Comparison of ENCODE assay signal across 21 mouse cellular contexts in genomic region chr4:97663922-97664321, GRCm38 (mm10).
DNase-seq lines count a peak whose midpoint lies in the region; ATAC-seq and TF ChIP-seq lines count a peak whose summit lies in the region.
"Had no signal": no experiment of that assay in that cellular context is flagged by ENCODE, and none has a peak within 500 bp of the region (broad histone marks: within the 10 kb centered on the region; RNA-seq: fewer than 3 reads in every experiment).

No protein-coding gene starts in this region.

- DNase-seq in forebrain, postnatal 0 days, result no peak
- no peak for DNase-seq in forebrain, embryonic 11.5 days (ENCODE audit: low spot score)
- DNase-seq in liver, postnatal 0 days, result no peak
- no peak for DNase-seq in liver
- no peak for DNase-seq in midbrain, postnatal 0 days (ENCODE audit: low spot score)
- no peak for DNase-seq in midbrain, embryonic 10.5 days (ENCODE audit: low spot score)
- DNase-seq in urinary bladder, postnatal 10 days (ENCODE audit: low spot score), result no peak
- DNase-seq: adrenal gland, postnatal 10 days; cerebellum, adult 11 months; cerebellum, adult 8-10 months; cerebellum, postnatal 14 days; gastrocnemius, adult 2 months; gastrocnemius, postnatal 25 days; heart, postnatal 10 days; heart, postnatal 4 days had no signal

- H3K4me2 ChIP-seq in forebrain, postnatal 0 days (ENCODE audit: low read depth), result no peak overlapping the region
- no peak overlapping the region for H3K4me2 ChIP-seq in forebrain, embryonic 11.5 days (ENCODE audit: low read depth, low read length, severe bottlenecking)
- H3K4me2 ChIP-seq in liver, postnatal 0 days (ENCODE audit: low read depth, low read length), result no peak overlapping the region
- H3K4me2 ChIP-seq in midbrain, postnatal 0 days (ENCODE audit: low read depth, low read length, poor library complexity, severe bottlenecking), result no peak overlapping the region
- H3K4me2 ChIP-seq: embryonic facial prominence, embryonic 13.5 days; forebrain, embryonic 13.5 days; hindbrain, embryonic 14.5 days had no signal

- H3K4me3 ChIP-seq in forebrain, postnatal 0 days (ENCODE audit: low read depth, low read length), result no peak overlapping the region
- H3K4me3 ChIP-seq in forebrain, embryonic 11.5 days (ENCODE audit: low read depth, low read length), result no peak overlapping the region
- H3K4me3 ChIP-seq in liver, postnatal 0 days (ENCODE audit: low read depth, low read length), result no peak overlapping the region
- no peak overlapping the region for H3K4me3 ChIP-seq in midbrain, postnatal 0 days (ENCODE audit: low read depth, low read length)
- no peak overlapping the region for H3K4me3 ChIP-seq in midbrain, embryonic 10.5 days
- H3K4me3 ChIP-seq: embryonic facial prominence, embryonic 13.5 days; forebrain, embryonic 13.5 days; gastrocnemius, adult 2 months; heart, embryonic 10.5 days had no signal

- H3K4me1 ChIP-seq in forebrain, postnatal 0 days (ENCODE audit: insufficient read depth), result no peaks in the 10 kb centered on the region
- H3K4me1 ChIP-seq in forebrain, embryonic 11.5 days (replicated peaks; ENCODE audit: control insufficient read depth, insufficient read depth, low read length), result no peaks in the 10 kb centered on the region
- H3K4me1 ChIP-seq in liver, postnatal 0 days (ENCODE audit: insufficient read depth), result no peaks in the 10 kb centered on the region
- H3K4me1 ChIP-seq in midbrain, postnatal 0 days (ENCODE audit: insufficient read depth, low read length), result no peaks in the 10 kb centered on the region
- peaks cover 12% of the 10 kb centered on the region for H3K4me1 ChIP-seq in midbrain, embryonic 10.5 days

- TF ChIP-seq CTCF in forebrain, postnatal 0 days (IDR thresholded peaks at IDR 0.05; ENCODE audit: low read depth), result 0 out of 2 replicates have a peak, but pooled peaks have one; percentile 15
- 0 out of 2 replicates have a peak, but pooled peaks have one; percentile 12 for TF ChIP-seq CTCF in liver, postnatal 0 days (IDR thresholded peaks at IDR 0.05; ENCODE audit: low read depth)
- TF ChIP-seq CTCF in midbrain, postnatal 0 days (IDR thresholded peaks at IDR 0.05), result peak; percentile 10; the same call in 1 of the 2 replicates

- H3K27me3 ChIP-seq in forebrain, postnatal 0 days (ENCODE audit: insufficient read depth, low read length), result no peaks in the 10 kb centered on the region
- H3K27me3 ChIP-seq in forebrain, embryonic 11.5 days (ENCODE audit: control insufficient read depth, insufficient read depth, low read length), result no peaks in the 10 kb centered on the region
- H3K27me3 ChIP-seq in liver, postnatal 0 days (ENCODE audit: insufficient read depth, low read length), result no peaks in the 10 kb centered on the region
- no peaks in the 10 kb centered on the region for H3K27me3 ChIP-seq in midbrain, postnatal 0 days (ENCODE audit: insufficient read depth, low read length)
- H3K27me3 ChIP-seq in midbrain, embryonic 10.5 days (ENCODE audit: low read depth, poor library complexity, severe bottlenecking), result no peaks in the 10 kb centered on the region
- H3K27me3 ChIP-seq: embryonic facial prominence, embryonic 13.5 days; forebrain, embryonic 13.5 days; Patski had no signal

- WGBS in forebrain, postnatal 0 days, result 95% methylated on average over 6 of the region's 6 CpGs
- WGBS in forebrain, embryonic 11.5 days, result 89% methylated on average over 6 of the region's 6 CpGs
- WGBS in liver, postnatal 0 days (ENCODE audit: insufficient replicate concordance), result 74% methylated on average over 6 of the region's 6 CpGs
- 90% methylated on average over 6 of the region's 6 CpGs for WGBS in midbrain, postnatal 0 days
- 90% methylated on average over 6 of the region's 6 CpGs for WGBS in midbrain, embryonic 10.5 days

- ATAC-seq in forebrain, postnatal 0 days, result no peak
- ATAC-seq in forebrain, embryonic 11.5 days (replicated peaks; ENCODE audit: low FRiP score), result no peak
- no peak for ATAC-seq in liver, postnatal 0 days
- ATAC-seq in midbrain, postnatal 0 days (ENCODE audit: low FRiP score), result no peak
- ATAC-seq: forebrain, embryonic 13.5 days; inflammation-experienced regulatory T-cells, adult 6 months; Patski had no signal

- no peaks in the 10 kb centered on the region for H3K36me3 ChIP-seq in forebrain, postnatal 0 days (ENCODE audit: insufficient read depth)
- no peaks in the 10 kb centered on the region for H3K36me3 ChIP-seq in forebrain, embryonic 11.5 days (ENCODE audit: control insufficient read depth, insufficient read depth, low read length)
- H3K36me3 ChIP-seq in liver, postnatal 0 days (replicated peaks; ENCODE audit: insufficient read depth, low read length), result no peaks in the 10 kb centered on the region
- no peaks in the 10 kb centered on the region for H3K36me3 ChIP-seq in midbrain, postnatal 0 days (ENCODE audit: insufficient read depth, low read length)
- no peaks in the 10 kb centered on the region for H3K36me3 ChIP-seq in midbrain, embryonic 10.5 days
- H3K36me3 ChIP-seq: embryonic facial prominence, embryonic 13.5 days; heart, embryonic 10.5 days had no signal

- H3K27ac ChIP-seq in forebrain, postnatal 0 days (ENCODE audit: low read depth, low read length), result no peak overlapping the region
- H3K27ac ChIP-seq in forebrain, embryonic 11.5 days (ENCODE audit: low read depth, low read length), result no peak overlapping the region
- H3K27ac ChIP-seq in liver, postnatal 0 days (ENCODE audit: low read depth), result no peak overlapping the region
- H3K27ac ChIP-seq in midbrain, postnatal 0 days (ENCODE audit: low read depth, low read length), result no peak overlapping the region
- H3K27ac ChIP-seq in midbrain, embryonic 10.5 days (replicated peaks), result no peak overlapping the region
- H3K27ac ChIP-seq: embryonic facial prominence, embryonic 13.5 days; forebrain, embryonic 13.5 days; gastrocnemius, adult 2 months; heart, embryonic 10.5 days; hindbrain, embryonic 14.5 days had no signal

- TF ChIP-seq EP300 in liver, postnatal 0 days (IDR thresholded peaks at IDR 0.05; ENCODE audit: low read depth), result no peak

- H3K9me3 ChIP-seq in forebrain, postnatal 0 days (ENCODE audit: low read length), result no peaks in the 10 kb centered on the region
- no peaks in the 10 kb centered on the region for H3K9me3 ChIP-seq in forebrain, embryonic 11.5 days (ENCODE audit: control insufficient read depth, low read length)
- no peaks in the 10 kb centered on the region for H3K9me3 ChIP-seq in liver, postnatal 0 days (ENCODE audit: low read length)
- no peaks in the 10 kb centered on the region for H3K9me3 ChIP-seq in midbrain, postnatal 0 days (ENCODE audit: low read length)
- H3K9me3 ChIP-seq in midbrain, embryonic 10.5 days (replicated peaks), result no peaks in the 10 kb centered on the region
- H3K9me3 ChIP-seq: embryonic facial prominence, embryonic 13.5 days; forebrain, embryonic 13.5 days; heart, embryonic 10.5 days had no signal

- no peak overlapping the region for H3K9ac ChIP-seq in forebrain, postnatal 0 days
- no peak overlapping the region for H3K9ac ChIP-seq in forebrain, embryonic 11.5 days (ENCODE audit: low read length)
- H3K9ac ChIP-seq in liver, postnatal 0 days (replicated peaks), result no peak overlapping the region
- no peak overlapping the region for H3K9ac ChIP-seq in midbrain, postnatal 0 days (replicated peaks; ENCODE audit: low read length, poor library complexity, severe bottlenecking)
- H3K9ac ChIP-seq: embryonic facial prominence, embryonic 13.5 days; forebrain, embryonic 13.5 days; hindbrain, embryonic 14.5 days had no signal
